Mouse (Mus musculus): Measurements from ENCODE around the gene Ms4a14.

DNA sequence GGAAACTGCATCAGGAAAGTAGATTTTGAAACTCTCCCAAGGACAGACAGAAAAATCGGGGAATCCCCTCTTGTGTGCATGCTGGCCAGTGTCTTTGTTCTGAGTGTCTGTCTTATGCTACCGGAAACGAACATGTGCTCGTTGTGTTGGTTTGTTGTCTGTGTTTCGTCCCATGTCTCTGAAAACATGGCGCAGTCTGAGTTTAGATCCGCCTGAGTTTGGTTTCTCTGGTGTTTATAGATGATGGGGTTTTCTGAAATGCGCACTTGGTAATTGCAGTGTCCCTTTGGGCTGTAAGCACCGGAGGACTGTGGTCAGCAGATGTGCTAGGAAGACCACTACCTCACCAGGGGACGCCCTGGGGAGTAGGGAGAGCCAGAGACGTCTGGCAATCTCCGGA, 21.3 kb downstream of the Ms4a14 start:
- no peak for TF ChIP-seq CTCF (IDR thresholded peaks at IDR 0.05; ENCODE audit: low read depth)
- no peak for TF ChIP-seq EP300 (IDR thresholded peaks at IDR 0.05; ENCODE audit: low read depth)

All from liver, postnatal 0 days (tissue).